Mouse (Mus musculus): ENCODE data around the gene Rps7. TPM values are rescaled to one million over a fixed set of nuclear protein-coding genes. Genes with fewer than 3 reads are reported as not detected.

The Rps7 gene
- polyA plus RNA-seq, 1 experiment: 1,359 TPM

DNA sequence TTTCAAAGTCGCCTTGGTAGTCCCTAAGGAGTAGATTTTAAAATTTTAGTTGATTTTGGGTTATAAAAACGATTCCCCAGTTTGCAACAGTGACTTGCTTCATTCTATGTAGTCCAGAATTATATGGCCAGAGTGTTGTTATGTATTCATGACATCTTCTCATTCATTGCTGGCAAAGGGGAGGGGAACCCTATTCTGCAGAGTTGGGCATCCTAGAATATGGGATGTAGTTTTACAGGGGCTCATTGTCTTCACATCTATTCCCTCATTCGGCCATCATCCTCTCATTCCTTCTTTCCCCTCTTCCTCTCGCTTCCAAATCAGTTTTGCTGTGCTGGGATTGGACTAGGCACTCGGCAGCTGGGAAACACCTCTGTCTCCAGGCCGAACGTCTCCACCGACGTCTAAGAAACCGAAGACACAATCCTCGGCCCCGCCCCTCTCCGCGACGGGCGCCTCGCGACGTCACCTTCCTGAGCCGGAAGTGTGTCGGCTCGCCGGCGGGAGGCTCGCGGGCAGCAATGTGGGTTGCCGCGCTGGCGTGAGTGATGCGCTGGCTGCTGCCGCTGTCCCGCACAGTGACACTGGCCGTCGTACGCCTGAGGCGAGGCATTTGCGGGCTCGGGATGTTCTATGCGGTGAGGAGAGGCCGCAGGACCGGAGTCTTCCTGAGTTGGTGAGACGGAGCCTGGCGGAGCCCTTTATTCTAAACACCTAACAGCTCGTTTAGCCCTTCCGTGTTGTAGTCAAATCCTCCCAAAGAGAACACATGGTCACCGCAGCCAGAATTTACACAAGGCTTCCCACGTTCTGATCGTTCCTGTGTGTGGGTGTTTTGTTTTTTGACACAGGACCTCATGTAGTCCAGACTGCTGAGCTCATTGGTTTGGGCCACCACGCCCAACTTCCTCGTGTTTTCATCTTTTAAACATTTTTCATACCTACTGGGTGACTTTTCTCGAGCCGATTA, 13.7 kb upstream of the Rps7 start, which contains the start of gene Rnaseh1:
TSS of gene Rnaseh1 (plus strand) at position 462 of the 970 bp plus-strand sequence.
- TF ChIP-seq POLR2A (IDR thresholded peaks at IDR 0.05; ENCODE audit: low read depth, low read length) (peak; percentile 92), CTCF (IDR thresholded peaks at IDR 0.05; ENCODE audit: borderline replicate concordance, insufficient read depth, low read length) (no peak)
- peak within 1 kb of the TSS; percentile 62 for H3K27ac ChIP-seq (ENCODE audit: insufficient read depth, low read length)
- H3K4me3 ChIP-seq (ENCODE audit: insufficient read depth, low read length): peak within 1 kb of the TSS; percentile 96
- no peaks in the 10 kb centered on the region for H3K4me1 ChIP-seq (ENCODE audit: control insufficient read depth, insufficient read depth, low read length)

- no peak overlapping the region for H3K27ac ChIP-seq (ENCODE audit: insufficient read depth, low read length)
- no peak overlapping the region for H3K4me3 ChIP-seq (ENCODE audit: insufficient read depth, low read length)
- TF ChIP-seq POLR2A (IDR thresholded peaks at IDR 0.05; ENCODE audit: low read depth, low read length) (no peak), CTCF (IDR thresholded peaks at IDR 0.05; ENCODE audit: borderline replicate concordance, insufficient read depth, low read length) (no peak)
- no peaks in the 10 kb centered on the region for H3K4me1 ChIP-seq (ENCODE audit: control insufficient read depth, insufficient read depth, low read length)
Observed at GRCm38 (mm10) chr12:28638778-28639177, 3.0 kb upstream of the Rps7 start.

- no peak for TF ChIP-seq CTCF (IDR thresholded peaks at IDR 0.05; ENCODE audit: borderline replicate concordance, insufficient read depth, low read length)
- no peak for TF ChIP-seq POLR2A (IDR thresholded peaks at IDR 0.05; ENCODE audit: low read depth, low read length)
- Histone ChIP-seq H3K27ac (ENCODE audit: insufficient read depth, low read length) (no peak overlapping the region), H3K4me1 (ENCODE audit: control insufficient read depth, insufficient read depth, low read length) (peaks cover 3% of the 10 kb centered on the region; the same call in 1 of the 2 replicates), H3K4me3 (ENCODE audit: insufficient read depth, low read length) (peak overlapping the region; percentile 54)
Observed at GRCm38 (mm10) chr12:28636543-28636942, 790 bp upstream of the Rps7 start.

- no peak for TF ChIP-seq CTCF (IDR thresholded peaks at IDR 0.05; ENCODE audit: borderline replicate concordance, insufficient read depth, low read length)
- TF ChIP-seq POLR2A (IDR thresholded peaks at IDR 0.05; ENCODE audit: low read depth, low read length): no peak
- Histone ChIP-seq H3K4me1 (ENCODE audit: control insufficient read depth, insufficient read depth, low read length) (peaks cover 3% of the 10 kb centered on the region; the same call in 1 of the 2 replicates), H3K27ac (ENCODE audit: insufficient read depth, low read length) (no peak overlapping the region), H3K4me3 (ENCODE audit: insufficient read depth, low read length) (peak overlapping the region; percentile 98)
Observed at GRCm38 (mm10) chr12:28635058-28635534, 657 bp downstream of the Rps7 start.

DNA sequence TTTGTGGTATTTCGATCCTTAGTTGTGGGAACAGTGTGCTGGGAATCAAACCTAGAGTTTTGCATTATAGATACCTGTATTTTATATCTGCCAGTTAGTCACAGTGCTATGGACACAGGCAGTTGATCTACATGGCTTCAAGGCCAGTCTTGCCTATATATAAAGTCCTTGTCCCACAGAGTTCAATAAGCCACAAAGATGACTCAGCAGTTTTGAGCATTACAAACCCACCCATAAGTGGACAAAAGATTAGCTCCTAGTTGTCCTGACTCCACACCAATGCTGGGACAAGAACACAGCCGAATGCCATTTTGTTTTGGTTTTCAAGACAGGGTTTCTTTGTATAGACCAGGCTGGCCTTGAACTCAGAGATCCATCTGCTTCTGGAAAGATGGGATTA, 7.3 kb downstream of the Rps7 start:
- TF ChIP-seq POLR2A (IDR thresholded peaks at IDR 0.05; ENCODE audit: low read depth, low read length) (no peak), CTCF (IDR thresholded peaks at IDR 0.05; ENCODE audit: borderline replicate concordance, insufficient read depth, low read length) (no peak)
- Histone ChIP-seq H3K4me1 (ENCODE audit: control insufficient read depth, insufficient read depth, low read length) (peaks cover 3% of the 10 kb centered on the region; the same call in 1 of the 2 replicates), H3K27ac (ENCODE audit: insufficient read depth, low read length) (no peak overlapping the region), H3K4me3 (ENCODE audit: insufficient read depth, low read length) (no peak overlapping the region)

DNA sequence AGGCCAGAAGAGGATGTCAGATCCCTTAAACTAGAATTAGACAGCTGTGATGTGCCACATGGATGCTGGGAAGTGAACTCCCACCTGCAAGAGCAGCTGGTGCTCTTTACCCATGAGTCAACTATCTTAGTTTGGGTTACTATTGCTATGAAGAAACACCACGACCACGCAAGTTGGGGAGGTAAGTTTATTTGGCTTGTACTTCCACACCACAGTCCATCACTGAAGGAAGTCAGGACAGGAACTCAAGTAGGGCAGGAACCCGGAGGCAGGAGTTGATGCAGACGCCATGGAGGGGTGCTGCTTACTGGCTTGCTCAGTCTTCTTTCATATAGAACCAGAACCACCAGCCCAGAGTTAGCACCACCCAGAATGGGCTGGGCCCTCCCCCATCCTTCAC, 8.7 kb downstream of the Rps7 start:
- TF ChIP-seq POLR2A (IDR thresholded peaks at IDR 0.05; ENCODE audit: low read depth, low read length) (no peak; the same call in 1 of the 2 replicates), CTCF (IDR thresholded peaks at IDR 0.05; ENCODE audit: borderline replicate concordance, insufficient read depth, low read length) (no peak)
- Histone ChIP-seq H3K4me1 (ENCODE audit: control insufficient read depth, insufficient read depth, low read length) (no peaks in the 10 kb centered on the region), H3K27ac (ENCODE audit: insufficient read depth, low read length) (no peak overlapping the region), H3K4me3 (ENCODE audit: insufficient read depth, low read length) (no peak overlapping the region)

DNA sequence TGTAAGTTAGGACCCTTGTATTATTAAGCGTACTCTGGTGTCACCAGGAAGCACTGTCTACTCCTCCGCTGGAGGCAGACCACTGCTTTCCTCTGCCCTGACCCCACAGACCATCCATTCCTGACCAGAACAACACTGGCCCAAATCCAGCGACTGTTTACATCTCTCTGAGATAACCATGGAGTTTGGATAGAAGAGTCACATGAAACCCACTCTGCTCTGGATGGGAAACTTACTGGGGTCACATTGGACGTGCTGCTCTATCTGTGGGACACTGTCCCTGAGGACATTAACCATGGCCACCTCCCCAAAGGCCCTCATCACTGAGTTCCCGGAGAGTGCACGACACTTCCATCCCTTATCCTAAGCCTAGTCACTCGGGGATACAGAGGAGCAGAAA, 10.3 kb downstream of the Rps7 start:
- Histone ChIP-seq H3K4me3 (ENCODE audit: insufficient read depth, low read length) (no peak overlapping the region), H3K27ac (ENCODE audit: insufficient read depth, low read length) (no peak overlapping the region), H3K4me1 (ENCODE audit: control insufficient read depth, insufficient read depth, low read length) (no peaks in the 10 kb centered on the region)
- TF ChIP-seq CTCF (IDR thresholded peaks at IDR 0.05; ENCODE audit: borderline replicate concordance, insufficient read depth, low read length): no peak
- no peak for TF ChIP-seq POLR2A (IDR thresholded peaks at IDR 0.05; ENCODE audit: low read depth, low read length)

- H3K27ac ChIP-seq (ENCODE audit: insufficient read depth, low read length): no peak overlapping the region
- no peaks in the 10 kb centered on the region for H3K4me1 ChIP-seq (ENCODE audit: control insufficient read depth, insufficient read depth, low read length)
- no peak for TF ChIP-seq POLR2A (IDR thresholded peaks at IDR 0.05; ENCODE audit: low read depth, low read length)
- TF ChIP-seq CTCF (IDR thresholded peaks at IDR 0.05; ENCODE audit: borderline replicate concordance, insufficient read depth, low read length): no peak
- no peak overlapping the region for H3K4me3 ChIP-seq (ENCODE audit: insufficient read depth, low read length)
Observed at GRCm38 (mm10) chr12:28624251-28624650, 11.5 kb downstream of the Rps7 start.

DNA sequence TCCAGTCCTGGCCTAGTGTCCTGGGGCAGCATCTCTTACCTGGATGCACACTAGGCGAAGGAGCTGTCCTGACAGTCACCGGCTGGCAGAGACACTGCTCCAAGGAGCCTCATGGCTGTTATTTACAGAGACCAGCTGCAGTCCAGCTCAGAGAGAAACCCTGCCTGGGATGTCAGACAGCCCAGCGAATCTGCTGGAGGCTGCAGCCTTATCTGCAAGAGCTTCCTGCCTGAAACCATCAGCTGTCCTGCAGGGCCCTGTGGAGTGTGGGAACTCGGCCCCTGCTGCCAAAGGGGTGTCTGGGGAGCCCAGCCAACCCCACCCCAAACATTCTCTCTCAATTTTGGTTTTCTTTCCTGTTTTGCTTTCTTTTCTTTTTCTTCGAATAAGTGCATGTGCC, 12.6 kb downstream of the Rps7 start, which contains the start of gene Colec11:
TSS of gene Colec11 (minus strand) at position 183 of the 400 bp plus-strand sequence.
- no peaks in the 10 kb centered on the region for H3K4me1 ChIP-seq (ENCODE audit: control insufficient read depth, insufficient read depth, low read length)
- no peak within 1 kb of the TSS for H3K4me3 ChIP-seq (ENCODE audit: insufficient read depth, low read length)
- no peak within 1 kb of the TSS for H3K27ac ChIP-seq (ENCODE audit: insufficient read depth, low read length)
- TF ChIP-seq CTCF (IDR thresholded peaks at IDR 0.05; ENCODE audit: borderline replicate concordance, insufficient read depth, low read length) (no peak), POLR2A (IDR thresholded peaks at IDR 0.05; ENCODE audit: low read depth, low read length) (no peak)

DNA sequence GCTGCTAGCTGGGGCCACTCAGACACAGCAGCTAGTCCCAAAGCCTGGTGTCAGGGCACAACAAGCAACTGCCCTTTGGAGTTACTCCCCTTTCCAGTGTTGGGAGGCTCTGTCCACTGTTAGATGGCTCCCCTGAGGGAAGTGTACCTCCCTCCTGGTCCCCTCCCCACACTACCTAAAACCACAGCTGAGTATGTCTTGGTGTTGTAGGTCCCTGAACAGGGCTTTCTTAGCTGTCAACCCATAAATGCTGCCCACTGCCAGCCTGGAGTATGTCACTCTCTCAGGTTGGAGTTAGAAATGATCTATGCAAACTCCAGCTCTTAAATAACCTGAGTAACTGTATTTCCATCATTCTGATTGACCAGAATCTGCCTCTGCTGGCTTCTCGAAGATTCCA, 13.1 kb downstream of the Rps7 start:
- TF ChIP-seq POLR2A (IDR thresholded peaks at IDR 0.05; ENCODE audit: low read depth, low read length): no peak
- no peak for TF ChIP-seq CTCF (IDR thresholded peaks at IDR 0.05; ENCODE audit: borderline replicate concordance, insufficient read depth, low read length)
- Histone ChIP-seq H3K4me1 (ENCODE audit: control insufficient read depth, insufficient read depth, low read length) (no peaks in the 10 kb centered on the region), H3K27ac (ENCODE audit: insufficient read depth, low read length) (no peak overlapping the region), H3K4me3 (ENCODE audit: insufficient read depth, low read length) (no peak overlapping the region)

All from embryonic fibroblast, embryonic 13.5 days (primary cell).